Mouse (Mus musculus) kidney, postnatal 10 days (tissue): Measurements from ENCODE around the gene Naa35.
A peak's percentile ranks its signal among the peaks of the same experiment; 100 is the strongest.

Experiments used
- DNase-seq: peaks from one replicate; pipeline ENCODE4 v3.0.0; 2021; ENCODE audit warnings: mixed read lengths

Gene Naa35

GRCm38 (mm10) chr13:59642818-59643217 is 57.8 kb downstream of the Naa35 start:
- DNase-seq: no peak

GRCm38 (mm10) chr13:59645491-59645890 is 60.4 kb downstream of the Naa35 start:
- no peak for DNase-seq

- no peak for DNase-seq
Observed at GRCm38 (mm10) chr13:59646674-59647244, 61.7 kb downstream of the Naa35 start.

- no peak for DNase-seq
Observed at GRCm38 (mm10) chr13:59647484-59647883, 62.4 kb downstream of the Naa35 start.

- DNase-seq: no peak
Observed at GRCm38 (mm10) chr13:59648598-59648997, 63.5 kb downstream of the Naa35 start.

GRCm38 (mm10) chr13:59649781-59650180 is 64.7 kb downstream of the Naa35 start:
- DNase-seq: no peak

GRCm38 (mm10) chr13:59652651-59653050 is 67.6 kb downstream of the Naa35 start:
- no peak for DNase-seq

GRCm38 (mm10) chr13:59653136-59653535 is 68.1 kb downstream of the Naa35 start:
- no peak for DNase-seq

GRCm38 (mm10) chr13:59654465-59654864 is 69.4 kb downstream of the Naa35 start:
- DNase-seq: no peak

GRCm38 (mm10) chr13:59655718-59656315 is 70.8 kb downstream of the Naa35 start:
- no peak for DNase-seq

- no peak for DNase-seq
Observed at GRCm38 (mm10) chr13:59656316-59656832, 71.3 kb downstream of the Naa35 start.

- DNase-seq: peak; percentile 42
Observed at GRCm38 (mm10) chr13:59656975-59657388, 71.9 kb downstream of the Naa35 start.

- DNase-seq: no peak
Observed at GRCm38 (mm10) chr13:59657781-59658180, 72.7 kb downstream of the Naa35 start.

- no peak for DNase-seq
Observed at GRCm38 (mm10) chr13:59660371-59660770, 75.3 kb downstream of the Naa35 start.

- no peak for DNase-seq
Observed at GRCm38 (mm10) chr13:59661387-59661786, 76.3 kb downstream of the Naa35 start.

GRCm38 (mm10) chr13:59661966-59662365 is 76.9 kb downstream of the Naa35 start:
- no peak for DNase-seq

GRCm38 (mm10) chr13:59663939-59664712 is 79.1 kb downstream of the Naa35 start:
- no peak for DNase-seq

- no peak for DNase-seq
Observed at GRCm38 (mm10) chr13:59667763-59668162, 82.7 kb downstream of the Naa35 start.

GRCm38 (mm10) chr13:59668501-59669093 is 83.5 kb downstream of the Naa35 start:
- peak; percentile 25 for DNase-seq

- no peak for DNase-seq
Observed at GRCm38 (mm10) chr13:59669946-59670345, 84.9 kb downstream of the Naa35 start.

- DNase-seq: no peak
Observed at GRCm38 (mm10) chr13:59671521-59671920, 86.5 kb downstream of the Naa35 start.

GRCm38 (mm10) chr13:59672248-59672647 is 87.2 kb downstream of the Naa35 start:
- DNase-seq: no peak

GRCm38 (mm10) chr13:59673597-59673996 is 88.5 kb downstream of the Naa35 start:
- no peak for DNase-seq
